Mouse (Mus musculus) retina, postnatal 1 day (tissue): ENCODE results near the gene Tpi1.
"Not testable (repeated sequence)": the region's sequence is repeated elsewhere in the genome, so short reads cannot be mapped to it uniquely, and the experiment has no call there.

ENCODE experiments used
- DNase-seq: peaks from one replicate; pipeline ENCODE4 v3.0.0-alpha.2; 2012

Gene Tpi1

DNA sequence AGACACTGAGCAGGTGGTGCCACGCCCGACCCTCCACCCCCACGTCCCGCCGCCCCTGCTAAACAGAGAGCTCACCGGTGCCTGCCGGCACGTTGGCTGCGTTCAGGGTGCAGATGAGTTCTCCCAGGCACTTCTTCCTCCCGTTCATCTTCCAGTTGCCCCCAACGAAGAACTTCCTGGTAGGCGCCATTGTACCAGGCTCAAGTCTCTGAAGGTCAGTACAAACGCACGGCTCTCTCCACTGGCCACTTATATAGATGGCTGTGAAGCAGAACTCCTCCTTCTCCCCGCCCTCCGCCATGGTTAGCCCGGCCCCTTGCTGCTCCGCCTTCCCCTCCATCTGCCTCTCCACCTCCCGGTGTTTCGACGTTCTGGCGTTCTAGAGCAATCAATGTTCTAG, at the start of gene Tpi1:
Gene Tpi1, minus strand, starts transcription at position 364 of the 400 bp plus-strand sequence.
- peak; percentile 95 for DNase-seq

DNA sequence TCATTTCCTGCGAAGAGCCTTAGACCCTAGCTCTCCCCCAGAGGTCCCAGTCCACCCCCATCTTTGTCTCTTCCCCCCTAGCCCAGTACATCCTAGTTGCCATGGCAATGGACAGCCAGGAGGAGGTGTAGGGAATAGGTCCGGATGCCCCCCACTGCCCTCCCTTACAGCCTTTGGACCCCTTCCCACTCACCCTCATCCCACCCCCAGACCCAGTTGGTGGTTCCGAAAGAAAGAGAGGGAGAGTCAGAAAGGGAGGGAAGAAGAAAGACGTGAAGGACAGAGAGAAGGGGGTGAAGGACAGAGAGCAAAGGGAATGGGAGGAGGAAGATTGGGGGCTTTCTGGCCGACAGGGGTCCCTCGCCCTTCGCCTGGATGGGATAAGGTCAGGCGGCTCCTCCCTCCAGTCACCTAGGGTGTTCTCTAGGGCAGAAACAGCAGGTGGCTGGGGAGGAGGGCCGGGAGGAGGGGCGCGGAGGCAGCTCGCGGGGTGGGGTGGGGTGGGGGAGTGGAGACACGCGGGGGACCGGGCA, 49.1 kb upstream of the Tpi1 start:
- no peak for DNase-seq

DNA sequence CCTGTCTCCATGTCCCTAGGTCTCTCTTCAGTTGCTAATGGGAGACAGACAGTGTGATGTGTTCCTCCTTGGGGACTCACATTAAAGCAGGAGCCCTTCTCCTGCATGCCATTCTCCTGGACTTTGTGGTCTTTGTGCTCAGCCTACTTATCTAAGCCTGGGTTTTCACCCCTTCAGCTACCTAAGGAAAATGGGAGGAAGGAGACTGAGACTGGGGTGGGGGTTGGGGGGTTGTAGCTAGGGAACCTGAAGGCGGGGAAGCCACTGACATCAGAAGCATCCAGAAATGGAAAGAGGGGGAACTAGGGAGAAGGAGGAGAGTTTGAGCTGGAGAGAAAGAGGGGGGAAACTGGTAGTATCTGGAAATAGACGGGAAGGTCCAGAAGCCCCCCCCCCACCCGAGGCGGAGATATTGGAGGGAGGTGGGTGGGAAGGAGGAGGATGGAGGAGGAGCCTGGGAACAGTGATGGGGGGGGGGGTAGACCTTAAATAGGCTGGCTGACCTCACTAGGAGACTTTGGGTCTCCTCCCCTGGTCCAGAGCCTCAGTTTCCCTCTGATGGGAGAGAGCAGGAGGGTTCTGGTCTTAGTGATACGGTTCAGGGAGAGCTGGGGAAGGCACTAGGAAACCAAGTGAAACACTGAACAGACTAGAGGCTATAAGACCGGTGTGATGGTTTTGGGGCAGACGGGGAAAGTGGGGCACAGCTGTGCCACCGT, 48.5 kb upstream of the Tpi1 start:
- DNase-seq: no peak

DNA sequence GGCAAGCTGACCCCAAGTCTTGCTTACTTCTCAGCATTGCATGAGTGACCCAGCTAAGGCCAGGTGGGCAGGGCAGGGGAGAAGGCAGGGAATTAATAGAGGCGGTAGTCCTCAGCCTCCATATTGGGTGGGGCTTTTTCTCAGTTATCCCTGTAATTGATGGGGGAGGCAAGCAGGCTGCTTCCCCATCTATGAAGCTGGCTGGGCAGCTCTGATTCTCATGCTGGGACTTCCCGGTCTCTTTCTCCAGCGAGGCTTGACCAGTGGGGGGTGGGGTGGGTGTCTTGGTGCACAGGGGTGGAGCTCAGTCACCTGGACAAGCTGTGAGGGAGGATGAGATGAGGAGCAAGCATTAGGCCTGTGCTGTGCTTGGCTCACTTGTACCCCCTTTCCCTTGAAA, 47.7 kb upstream of the Tpi1 start:
- no peak for DNase-seq

DNA sequence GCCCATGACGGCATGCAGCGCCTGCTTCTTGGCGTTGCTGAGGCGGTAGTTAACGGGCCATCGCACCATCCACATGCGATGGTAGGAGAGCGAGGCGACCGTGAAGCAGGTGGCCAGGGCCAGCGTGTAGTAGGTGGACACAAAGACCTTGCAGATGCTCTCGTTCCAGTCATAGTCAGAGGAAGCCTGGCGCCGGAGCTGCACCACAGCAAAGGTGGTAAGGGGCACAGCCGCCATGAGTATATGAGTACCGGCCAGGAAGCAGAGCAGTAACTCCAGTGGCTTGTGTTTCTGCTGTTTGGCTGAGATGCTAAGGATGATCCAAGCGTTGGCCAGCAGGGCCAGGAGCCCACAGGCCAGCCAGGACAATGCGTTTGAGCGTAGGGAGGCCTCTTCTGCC, 47.2 kb upstream of the Tpi1 start:
- no peak for DNase-seq

DNA sequence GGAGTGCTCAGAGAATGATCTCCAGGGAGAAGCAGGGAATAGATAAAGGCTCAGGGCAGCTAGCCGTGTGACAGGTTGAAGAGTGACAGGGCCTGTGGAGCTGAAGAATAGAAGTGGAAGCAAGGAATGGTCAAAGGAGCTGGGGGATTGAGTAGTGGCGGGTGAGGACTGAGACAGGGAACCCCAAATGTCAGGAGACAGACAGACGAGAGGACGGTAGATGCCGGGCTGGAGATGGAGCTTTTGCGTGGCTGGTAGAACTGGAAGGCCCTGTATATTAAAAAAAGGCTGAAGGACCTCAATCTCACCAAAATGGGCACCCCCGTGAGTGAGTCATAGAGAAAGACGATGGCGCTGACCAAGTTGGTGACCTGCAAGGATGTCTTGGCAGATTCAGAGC, 46.4 kb upstream of the Tpi1 start:
- no peak for DNase-seq

DNA sequence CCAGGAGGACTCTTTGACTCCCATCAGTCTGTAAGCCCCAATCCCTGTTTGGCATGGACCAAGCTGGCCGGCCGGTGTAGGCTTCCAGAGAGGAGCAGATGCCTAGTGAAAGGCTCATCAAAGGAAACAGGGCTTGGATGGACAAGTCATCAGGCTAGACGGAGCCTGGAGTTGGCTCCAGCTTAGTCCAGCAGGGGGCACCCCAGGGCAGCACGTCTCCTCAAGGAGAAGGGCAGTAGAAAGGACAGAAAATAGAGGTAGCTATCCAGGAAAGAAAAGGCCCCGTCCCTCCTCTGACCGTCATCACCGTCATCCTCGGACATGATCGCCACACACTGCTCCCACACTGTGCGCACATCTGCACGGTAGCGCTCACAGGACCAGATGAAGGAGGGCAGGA, 45.6 kb upstream of the Tpi1 start:
- DNase-seq: peak; percentile 89

DNA sequence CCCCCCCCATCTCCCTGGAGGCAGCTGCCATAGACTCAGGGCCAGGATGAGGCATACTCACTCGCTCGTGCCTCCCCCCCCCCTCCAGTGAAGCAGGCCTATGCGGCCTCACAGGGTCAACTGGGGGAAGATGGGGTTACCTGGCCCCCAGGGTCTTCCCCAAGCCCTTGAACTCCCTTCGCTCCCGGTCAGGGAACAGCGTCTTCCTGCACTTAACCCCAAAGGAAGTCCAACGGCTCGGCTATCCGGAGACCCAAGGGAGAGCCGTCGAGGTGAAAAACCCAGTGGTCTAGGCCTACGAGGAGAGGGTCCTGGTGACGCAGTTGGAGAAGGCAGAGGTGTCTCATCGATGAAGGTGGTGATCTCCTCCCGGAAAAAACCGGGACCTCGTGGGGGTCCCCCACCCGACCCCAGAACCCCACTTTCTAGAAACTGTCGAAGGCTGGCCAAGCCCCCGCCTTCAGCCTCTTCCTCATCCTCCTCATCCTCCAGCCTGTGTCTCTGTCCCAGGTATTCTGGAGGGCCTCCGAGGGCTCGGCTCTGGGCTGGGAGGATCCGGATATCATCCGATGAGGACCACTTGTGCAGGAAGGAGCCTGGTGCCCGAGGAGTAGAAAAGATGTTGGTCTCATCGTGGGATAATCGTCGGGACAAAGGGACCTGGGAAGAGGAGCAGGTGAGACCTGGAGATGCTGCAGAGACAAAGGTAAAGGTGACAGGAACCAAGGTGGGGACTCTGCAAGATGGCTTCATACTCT, 44.6 kb upstream of the Tpi1 start:
- no peak for DNase-seq

DNA sequence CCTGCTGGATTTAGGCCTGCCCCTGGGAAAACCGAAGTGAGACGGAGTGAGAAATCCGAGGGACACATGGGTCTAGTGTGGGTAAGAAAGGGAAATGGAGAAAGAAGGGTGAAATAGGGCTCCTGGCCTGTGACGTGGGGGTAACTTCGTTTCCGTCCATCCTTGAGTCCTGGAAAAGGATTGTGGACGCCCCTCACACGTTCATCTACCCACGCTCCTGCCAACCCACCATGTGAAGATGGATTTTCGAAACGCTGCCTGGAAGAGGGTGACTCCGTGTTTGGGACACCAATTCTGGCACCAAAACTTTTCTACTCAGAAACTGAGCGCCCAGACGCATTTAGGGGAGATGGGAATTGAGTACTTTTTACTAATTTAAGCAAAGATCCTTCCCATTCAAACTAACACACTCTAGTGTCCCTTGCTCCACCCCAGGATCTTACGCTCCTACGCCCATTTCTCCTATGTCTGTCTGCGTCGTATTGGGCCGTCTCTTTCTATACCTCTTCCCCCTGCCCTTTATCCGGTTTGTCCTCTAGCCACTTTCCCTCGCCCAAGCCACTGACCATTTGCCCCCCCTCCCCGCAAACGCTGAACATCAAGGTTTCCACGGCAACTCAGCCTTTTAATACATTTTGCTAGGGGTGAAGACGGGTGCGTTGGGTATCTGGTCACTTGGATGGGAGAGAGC, 43.9 kb upstream of the Tpi1 start:
- no peak for DNase-seq

DNA sequence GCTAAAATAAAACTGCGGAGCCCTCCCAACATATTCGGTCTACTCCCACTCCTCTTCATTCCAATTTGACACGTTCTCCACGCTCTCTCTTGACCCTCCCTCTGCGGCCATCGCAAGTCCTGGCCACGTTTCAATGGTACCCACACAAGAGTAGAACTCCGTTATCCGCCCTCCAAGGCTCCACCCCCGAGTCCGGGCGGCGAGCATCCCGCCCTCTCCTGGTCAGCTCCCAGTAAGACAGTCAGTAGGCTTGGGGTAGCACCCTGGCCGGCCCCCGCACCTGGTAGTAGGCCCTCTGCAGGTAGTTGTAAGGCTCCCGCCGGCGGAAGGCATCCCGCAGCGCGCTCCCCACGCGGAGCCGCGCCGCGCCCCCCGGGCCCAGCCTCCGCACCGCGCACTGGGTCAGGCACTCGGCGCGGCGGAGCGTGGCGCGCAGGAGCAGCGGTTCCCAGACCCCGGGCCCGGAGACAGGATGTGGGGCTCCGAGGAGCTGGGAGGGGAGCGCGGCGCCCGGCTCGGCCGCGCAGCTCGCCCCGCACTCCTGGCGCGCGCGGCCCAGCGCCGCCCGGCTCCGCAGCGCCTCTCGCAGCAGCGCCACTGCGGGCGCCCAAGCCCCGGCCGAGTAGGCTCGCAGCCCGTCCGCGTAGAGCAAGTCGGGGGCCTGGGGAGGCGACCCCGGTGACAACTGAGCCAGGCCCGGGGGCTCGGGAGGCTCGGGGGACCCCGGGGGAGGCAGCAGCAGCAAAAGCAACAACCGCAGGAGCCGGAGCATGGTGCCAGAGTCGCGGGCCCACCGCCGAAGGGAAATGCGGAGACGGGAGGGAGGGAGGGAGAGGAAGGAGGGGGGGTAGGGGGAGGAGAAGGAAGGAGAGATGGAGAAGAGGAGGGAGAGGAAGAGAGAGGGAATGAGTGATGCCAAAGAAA, 43.1 kb upstream of the Tpi1 start, which contains the start of gene P3h3:
Gene P3h3, minus strand, starts transcription at position 837 of the 924 bp plus-strand sequence.
- DNase-seq: peak; percentile 91

DNA sequence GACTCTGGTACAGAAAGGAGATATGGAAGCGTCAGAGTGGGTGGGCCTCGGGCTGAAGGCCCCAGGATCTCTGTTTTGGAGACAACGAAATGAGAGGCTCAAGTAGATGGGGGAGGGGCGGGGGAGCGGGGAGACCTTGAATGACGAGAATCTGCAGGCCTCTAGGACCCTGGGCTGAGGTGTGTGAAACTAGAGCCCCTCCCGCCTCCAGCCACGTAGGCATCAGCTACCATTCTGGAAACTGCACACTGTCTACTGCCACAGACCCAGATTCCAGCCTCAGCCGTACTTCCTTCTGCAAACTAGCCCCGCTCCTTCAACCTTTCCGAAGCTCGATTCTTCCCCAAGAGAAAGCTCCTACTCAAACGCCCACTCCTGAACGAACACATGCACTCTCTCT, 42.2 kb upstream of the Tpi1 start:
- peak; percentile 67 for DNase-seq

DNA sequence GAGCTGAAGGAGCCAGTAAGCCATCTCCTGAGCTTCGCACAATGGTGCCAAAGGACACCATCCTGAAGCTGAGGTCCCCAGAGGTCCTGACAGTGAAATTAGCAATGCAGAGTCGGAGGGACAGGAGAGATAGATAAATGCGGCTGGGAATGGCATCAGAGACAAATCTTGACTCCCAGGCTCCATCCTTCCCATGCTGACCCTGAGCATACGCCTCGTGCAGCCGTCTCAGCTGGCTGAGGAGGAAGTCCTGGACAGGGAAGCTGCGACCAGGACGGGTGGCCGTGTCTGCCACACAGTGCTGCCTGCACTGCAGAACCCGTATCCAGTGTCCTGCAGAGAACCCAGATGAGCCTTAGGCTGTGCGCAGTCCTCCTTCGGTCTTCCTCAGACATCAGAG, 40.6 kb upstream of the Tpi1 start:
- DNase-seq: no peak

DNA sequence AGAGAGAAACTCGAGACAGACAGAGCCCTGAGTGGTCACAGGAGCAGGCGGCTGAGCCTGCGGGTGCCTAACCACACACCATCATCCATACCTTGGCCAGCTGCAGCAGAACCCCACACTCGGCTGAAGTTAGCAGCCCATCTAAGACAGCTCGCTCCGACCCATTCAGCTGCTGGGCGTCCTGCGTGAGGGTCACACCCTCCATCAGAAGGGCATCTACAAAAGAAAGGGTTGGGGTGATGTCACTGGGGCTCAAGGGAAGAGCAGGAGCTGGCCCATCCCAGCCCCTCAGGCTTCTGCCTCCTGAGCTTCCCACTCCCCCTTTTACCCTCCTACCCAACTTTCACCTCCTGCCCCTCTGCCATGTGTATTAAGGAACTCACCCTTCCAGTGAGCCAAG, 36.4 kb upstream of the Tpi1 start:
- no peak for DNase-seq

DNA sequence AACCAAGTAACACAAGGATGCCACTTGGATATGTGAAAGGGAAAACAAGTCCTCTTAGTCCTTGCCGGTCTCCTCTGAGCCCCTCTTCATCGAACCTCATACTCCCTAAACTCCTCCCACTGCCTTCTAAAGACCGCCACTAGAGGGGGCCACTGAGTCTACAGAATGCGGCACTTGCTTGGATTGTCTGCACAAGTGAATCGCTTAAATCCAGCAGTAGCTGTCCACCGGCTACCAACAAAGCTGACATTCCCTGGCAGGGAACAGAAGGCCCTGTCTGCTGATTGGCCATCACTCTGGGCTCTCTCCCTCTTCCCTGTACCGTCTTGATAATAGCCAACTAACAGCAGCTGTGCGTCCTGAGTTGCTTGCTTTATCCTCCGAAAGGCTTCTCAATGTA, 33.2 kb upstream of the Tpi1 start:
- DNase-seq: peak; percentile 97

DNA sequence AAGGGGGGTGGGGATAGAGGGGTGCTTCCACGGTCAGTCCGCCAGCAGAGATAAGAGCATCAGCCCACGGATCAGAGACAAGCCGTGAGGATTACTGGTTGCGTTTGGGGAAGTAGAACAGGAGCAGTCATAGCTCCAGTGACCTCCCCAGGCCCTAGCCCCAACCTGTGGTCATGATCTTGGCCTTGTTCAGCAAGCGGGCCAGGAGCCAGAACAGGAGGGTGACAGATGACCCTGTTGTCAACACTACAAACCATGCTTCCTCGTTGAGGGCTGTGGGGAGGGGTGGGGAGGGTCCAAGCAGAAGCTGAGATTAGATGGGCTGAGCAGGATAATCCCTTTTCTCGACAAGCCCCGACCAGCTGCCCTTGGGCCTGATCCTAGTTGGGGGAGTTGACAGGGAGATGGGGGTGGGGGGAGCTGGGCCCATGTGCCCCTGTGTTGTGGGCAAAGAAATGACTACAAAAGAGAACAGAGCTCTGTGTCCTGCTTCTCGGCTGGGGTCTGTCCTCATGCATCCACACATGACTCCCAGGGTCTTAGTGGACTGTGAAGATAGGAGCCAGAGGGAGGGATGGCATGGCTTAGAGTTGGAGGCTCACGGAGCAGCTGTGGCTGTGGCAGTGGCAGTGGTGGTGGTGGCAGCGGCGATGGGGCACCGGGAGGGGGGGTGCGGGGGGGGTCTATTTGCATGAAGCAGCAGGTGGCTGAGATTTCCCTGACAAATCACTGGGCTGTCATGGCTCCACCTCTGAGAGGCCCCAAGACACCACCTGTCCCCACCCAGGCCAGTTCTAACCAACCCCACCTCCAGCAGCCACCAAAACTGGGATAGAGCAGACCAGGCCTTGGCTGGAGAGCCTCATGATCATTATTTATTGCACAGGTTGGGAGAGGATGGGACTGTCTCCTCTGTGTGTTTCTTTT, 26.4 kb upstream of the Tpi1 start, which contains the start of gene Gnb3:
Gene Gnb3, minus strand, starts transcription at position 35 of the 927 bp plus-strand sequence.
- peak; percentile 95 for DNase-seq

DNA sequence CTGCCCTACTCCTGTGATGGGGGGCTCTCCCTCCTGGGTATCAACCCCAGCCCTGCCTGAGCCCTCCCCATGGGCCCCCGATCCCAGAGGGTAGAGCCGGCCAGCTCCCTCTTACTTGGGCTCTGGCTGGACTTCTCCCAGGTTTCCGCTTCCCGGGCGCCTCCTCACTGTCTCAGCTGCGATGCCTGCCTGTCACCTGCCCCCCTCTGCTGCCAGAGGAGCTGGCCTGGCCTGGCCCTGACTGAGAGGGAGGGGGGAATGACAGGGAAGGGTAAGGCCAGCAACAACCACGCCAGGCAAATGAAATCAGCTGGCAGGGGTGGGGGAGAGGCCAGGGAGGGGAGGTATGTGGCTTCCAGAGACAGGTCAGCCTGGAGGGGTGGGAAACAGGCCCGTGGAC, 25.7 kb upstream of the Tpi1 start:
- DNase-seq: no peak

DNA sequence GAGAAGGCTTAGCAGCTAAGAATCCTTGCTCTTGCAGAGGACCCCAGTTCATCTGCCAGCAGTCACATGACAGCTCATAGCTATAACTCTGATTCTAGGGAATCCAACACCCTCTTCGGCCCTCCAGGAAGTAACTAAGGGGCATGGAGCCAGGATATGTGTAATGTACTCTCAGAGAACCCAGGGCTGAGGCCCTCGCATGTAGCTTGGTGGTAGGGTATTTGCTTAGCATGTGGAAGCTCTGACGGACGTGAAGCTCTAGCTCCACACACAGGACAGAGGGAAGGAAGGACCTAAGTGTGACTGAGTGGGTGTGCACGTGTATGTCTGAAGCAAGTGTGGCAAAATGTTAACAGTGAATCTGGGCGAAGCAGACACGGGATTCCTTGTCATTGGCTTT, 22.3 kb upstream of the Tpi1 start:
- DNase-seq: no peak

DNA sequence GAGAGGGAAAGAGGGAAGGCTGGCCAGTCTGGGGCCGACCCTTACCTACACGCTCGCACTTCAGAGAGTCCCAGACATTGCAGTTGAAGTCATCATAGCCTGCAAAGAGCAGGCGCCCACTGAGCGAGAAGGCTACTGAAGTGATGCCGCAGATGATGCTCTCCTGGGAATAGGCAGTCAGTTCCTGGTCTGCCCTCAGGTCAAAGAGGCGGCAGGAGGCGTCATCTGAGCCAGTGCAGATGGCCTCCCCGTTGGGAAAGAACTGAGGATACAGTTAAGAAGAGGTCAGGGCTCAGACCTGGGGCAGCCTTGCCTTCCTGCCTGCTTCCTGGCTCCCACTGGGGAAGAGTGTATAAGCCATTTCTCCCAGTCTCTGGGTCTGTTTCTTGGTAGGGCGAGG, 21.4 kb upstream of the Tpi1 start:
- DNase-seq: no peak

DNA sequence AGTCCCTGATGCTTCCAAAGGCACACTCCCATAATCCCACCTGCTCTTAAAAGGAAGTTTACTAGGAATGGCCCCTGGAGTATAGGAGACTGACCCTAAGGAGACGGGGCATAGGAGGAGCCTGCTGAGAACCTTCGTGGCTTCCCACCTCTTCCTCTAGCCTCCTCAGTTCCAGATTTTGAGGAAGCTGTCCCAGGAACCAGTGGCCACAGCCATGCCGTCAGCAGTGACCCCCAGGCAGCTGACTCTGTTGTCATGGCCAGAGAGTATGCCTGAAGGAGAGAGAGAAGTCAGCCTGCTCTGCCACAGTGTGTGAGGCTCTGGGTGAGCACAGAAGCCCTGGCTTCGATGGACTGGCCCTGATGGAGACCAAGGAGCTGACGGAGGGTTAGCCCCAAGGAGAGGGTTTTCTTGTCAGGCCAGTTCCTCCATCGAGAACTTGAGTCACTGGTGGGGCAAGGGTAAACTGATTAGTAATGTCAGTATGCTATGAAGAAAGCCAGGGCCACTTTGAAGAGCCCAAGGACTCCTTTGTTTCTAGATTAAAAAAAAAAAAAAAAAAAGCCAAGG, 20.5 kb upstream of the Tpi1 start:
- DNase-seq: no peak

DNA sequence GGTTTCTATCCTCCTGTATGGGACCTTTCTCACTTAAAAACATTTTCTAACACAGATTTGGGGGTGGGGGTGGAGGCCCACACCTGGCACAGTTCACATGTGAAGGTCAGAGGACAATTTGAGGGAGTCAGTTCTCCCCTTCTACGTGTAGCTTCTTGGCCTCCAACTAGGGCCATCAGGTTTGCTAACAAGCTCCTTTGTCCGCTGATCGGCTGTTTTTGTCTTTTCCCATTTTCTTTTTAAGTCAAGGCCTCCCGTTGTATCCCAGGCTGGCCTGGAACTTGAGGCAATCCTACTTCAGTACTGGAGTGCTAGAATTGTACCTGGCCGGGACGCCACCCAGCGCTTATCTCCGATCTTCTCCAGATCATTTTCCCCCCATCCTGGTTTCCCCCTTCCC, 17.6 kb upstream of the Tpi1 start:
- DNase-seq: no peak

DNA sequence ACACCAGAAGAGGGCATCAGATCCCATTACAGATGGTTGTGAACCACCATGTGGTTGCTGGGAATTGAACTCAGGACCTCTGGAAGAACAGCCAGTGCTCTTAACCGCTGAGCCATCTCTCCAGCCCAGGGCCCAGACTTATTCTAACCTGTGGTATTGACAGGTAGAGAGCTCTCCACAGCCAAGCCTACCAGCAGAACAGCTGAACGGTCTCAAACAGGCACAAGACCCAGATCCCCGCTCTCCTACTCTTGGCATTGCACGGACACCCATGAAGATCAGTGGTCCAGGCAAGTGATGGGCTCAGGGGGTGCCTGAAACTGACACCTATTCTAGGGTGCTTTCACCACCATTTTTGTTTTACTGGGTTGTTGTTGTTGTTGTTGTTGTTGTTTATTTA, 17.1 kb upstream of the Tpi1 start:
- not testable (repeated sequence) for DNase-seq
